Mouse (Mus musculus) left cerebral cortex, postnatal 14 days (tissue): ENCODE measurements around the gene Camk2b. TPM values are rescaled to one million over a fixed set of nuclear protein-coding genes. Genes with fewer than 3 reads are reported as not detected.

Experiments
- total RNA-seq, 2 experiments: library from RNA; stranded (reverse); gene quantifications; 2 replicates each; pipeline ENCODE4 v1.2.3; 2021

Gene Camk2b
- total RNA-seq, 2 experiments from 2014 or later = 771 to 777 TPM

Other genes starting within 250 kb of the Camk2b start
- 1 to 10 TPM; 7.0 to 7.7 TPM for gene Polm, start 228.3 kb downstream of the Camk2b start, total RNA-seq
- 10 to 100 TPM; 15.2 to 18.6 TPM for gene Aebp1, start 204.4 kb downstream of the Camk2b start, total RNA-seq
- gene Pold2, start 188.1 kb downstream of the Camk2b start, total RNA-seq = 10 to 100 TPM; 19.4 to 21.2 TPM
- gene Myl7, start 167.6 kb downstream of the Camk2b start, total RNA-seq = not detected
- 1 to 10 TPM; 1.6 to 2.1 TPM for gene Gck, start 116.3 kb downstream of the Camk2b start, total RNA-seq
- gene Ykt6, start 110.7 kb downstream of the Camk2b start, total RNA-seq = 100 to 1,000 TPM in 1 of 2 experiments, 10 to 100 TPM in 1; 99.6 to 108 TPM
- not detected for gene A730071L15Rik, start 133.7 kb upstream of the Camk2b start, total RNA-seq
- gene Nudcd3, start 134.1 kb upstream of the Camk2b start, total RNA-seq = 100 to 1,000 TPM; 128 to 129 TPM
- 1 to 10 TPM; 1.2 TPM for gene Npc1l1, start 163.8 kb upstream of the Camk2b start, total RNA-seq
- 10 to 100 TPM; 46.2 to 47.3 TPM for gene Ddx56, start 201.4 kb upstream of the Camk2b start, total RNA-seq
- 10 to 100 TPM; 78.2 to 81.7 TPM for gene Tmed4, start 208.5 kb upstream of the Camk2b start, total RNA-seq
- gene Ogdh, start 225.3 kb upstream of the Camk2b start, total RNA-seq = 100 to 1,000 TPM; 248 to 260 TPM